Mouse (Mus musculus): ENCODE measurements at regions not wholly inside any gene's neighbourhood (a gene's known extent, or its start where the extent isn't known, plus 50 kb on each side); places are given as distances from the start of the nearest gene placed in this dataset.

GRCm38 (mm10) chr9:99987376-99987775 is 111.4 kb upstream of the Sox14 start:
- Histone ChIP-seq H3K36me3 (replicated peaks) (no peaks in the 10 kb centered on the region), H3K27me3 (replicated peaks; ENCODE audit: low read depth, poor library complexity, severe bottlenecking) (peaks cover 17% of the 10 kb centered on the region), H3K4me1 (peaks cover 11% of the 10 kb centered on the region), H3K4me3 (no peak overlapping the region), H3K27ac (replicated peaks) (no peak overlapping the region), H3K9me3 (peaks cover 9% of the 10 kb centered on the region; the same call in 1 of the 2 replicates)
- WGBS: 11% methylated on average over 1 of the region's 1 CpGs
- peak; percentile 43 for DNase-seq (ENCODE audit: low spot score)

DNA sequence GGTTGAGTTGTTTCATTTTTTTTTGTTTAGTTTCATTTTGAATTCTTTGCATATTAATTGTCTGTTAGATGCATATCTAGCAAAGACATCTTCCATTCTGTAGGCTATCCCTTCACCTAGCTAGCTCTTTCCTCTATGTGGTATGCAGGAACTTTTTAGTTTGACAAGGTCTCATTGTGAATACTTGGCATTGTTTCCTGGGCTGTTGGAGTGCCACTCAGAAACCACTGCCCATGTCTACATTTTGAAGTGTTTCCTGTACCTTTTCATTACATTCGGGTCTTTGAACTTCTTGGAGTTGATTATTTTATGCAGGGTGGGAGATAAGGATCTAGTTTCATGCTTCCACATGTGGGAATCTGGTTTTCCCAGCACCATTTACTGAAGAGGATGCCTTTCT is 104.8 kb upstream of the Sox14 start:
- no peaks in the 10 kb centered on the region for H3K36me3 ChIP-seq (replicated peaks)
- no peak overlapping the region for H3K27ac ChIP-seq (replicated peaks)
- peaks cover 13% of the 10 kb centered on the region for H3K27me3 ChIP-seq (replicated peaks; ENCODE audit: low read depth, poor library complexity, severe bottlenecking)
- 85% methylated on average over 1 of the region's 1 CpGs for WGBS
- no peak overlapping the region for H3K4me3 ChIP-seq
- no peak for DNase-seq (ENCODE audit: low spot score)
- no peaks in the 10 kb centered on the region for H3K9me3 ChIP-seq
- H3K4me1 ChIP-seq: no peaks in the 10 kb centered on the region

DNA sequence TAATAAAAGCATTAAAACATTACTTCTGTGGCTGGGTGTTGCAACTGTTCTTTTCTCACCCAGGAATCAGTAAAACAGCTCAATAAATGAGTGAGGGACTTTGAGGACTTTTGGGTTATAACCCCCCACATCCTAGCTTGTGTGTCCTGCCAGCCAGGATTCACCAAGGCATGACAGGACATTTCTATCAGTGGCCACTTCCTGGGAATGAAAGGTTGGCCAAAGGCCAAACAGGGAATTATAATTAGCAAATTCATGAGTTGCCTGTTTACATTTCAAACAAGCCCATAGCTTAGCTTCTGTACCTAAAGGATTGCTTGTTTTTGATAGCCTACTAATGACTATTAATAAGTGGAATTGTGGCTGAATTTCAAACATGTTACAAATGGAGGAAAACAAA is 85.6 kb upstream of the Sox14 start:
- Histone ChIP-seq H3K27ac (replicated peaks) (no peak overlapping the region), H3K9me3 (no peaks in the 10 kb centered on the region), H3K36me3 (replicated peaks) (no peaks in the 10 kb centered on the region), H3K4me3 (no peak overlapping the region), H3K27me3 (replicated peaks; ENCODE audit: low read depth, poor library complexity, severe bottlenecking) (no peaks in the 10 kb centered on the region), H3K4me1 (no peaks in the 10 kb centered on the region)
- DNase-seq (ENCODE audit: low spot score): no peak

- Histone ChIP-seq H3K4me1 (0 out of 2 replicates have a peak, but pooled peaks cover 4% of the 10 kb centered on the region), H3K36me3 (replicated peaks) (no peaks in the 10 kb centered on the region), H3K27me3 (replicated peaks; ENCODE audit: low read depth, poor library complexity, severe bottlenecking) (no peaks in the 10 kb centered on the region), H3K4me3 (no peak overlapping the region), H3K27ac (replicated peaks) (no peak overlapping the region), H3K9me3 (no peaks in the 10 kb centered on the region)
- DNase-seq (ENCODE audit: low spot score): peak; percentile 16
- WGBS: 52% methylated on average over 10 of the region's 10 CpGs
These were observed 78.8 kb upstream of the Sox14 start for GRCm38 (mm10) chr9:99954720-99955119.

GRCm38 (mm10) chr9:99954038-99954618 is 78.2 kb upstream of the Sox14 start:
- Histone ChIP-seq H3K9me3 (no peaks in the 10 kb centered on the region), H3K36me3 (replicated peaks) (no peaks in the 10 kb centered on the region), H3K4me1 (0 out of 2 replicates have a peak, but pooled peaks cover 4% of the 10 kb centered on the region), H3K27me3 (replicated peaks; ENCODE audit: low read depth, poor library complexity, severe bottlenecking) (no peaks in the 10 kb centered on the region), H3K27ac (replicated peaks) (no peak overlapping the region), H3K4me3 (no peak overlapping the region)
- WGBS: 78% methylated on average over 6 of the region's 6 CpGs
- DNase-seq (ENCODE audit: low spot score): no peak
